Mouse (Mus musculus) heart, embryonic 14.5 days (tissue): ENCODE measurements at regions not wholly inside any gene's neighbourhood (a gene's known extent, or its start where the extent isn't known, plus 50 kb on each side); places are given as distances from the start of the nearest gene placed in this dataset.

Experiments
- ATAC-seq: fragments of 200-750 bp; cut with Nextera tagmentation; 2 replicates; pipeline ENCODE4 v1.8.0; 2017; ENCODE audit warnings: low read depth, moderate TSS enrichment; ENCODE audit not compliant: insufficient number of reproducible peaks, insufficient read depth, low FRiP score
- H3K27ac ChIP-seq, 2 experiments: fragments of 200-500 bp in 1 of 2; fragments of 300-500 bp in 1 of 2; sonication (generic) in 1 of 2; replicated peaks in 1 of 2; 2 replicates each; pipeline ENCODE4 v1.5.1; 2012 to 2014; ENCODE audit warnings: low read depth in 2 of 2, low read length in 2 of 2, control low read depth in 1 of 2, mild to moderate bottlenecking in 1 of 2, mixed read lengths in 1 of 2; ENCODE audit not compliant: control insufficient read depth in 1 of 2, insufficient read depth in 1 of 2
- H3K27me3 ChIP-seq: fragments of 300-500 bp; sonication (generic); 2 replicates; pipeline ENCODE4 v1.6.1; 2014; ENCODE audit warnings: mild to moderate bottlenecking, low read length, control low read depth; ENCODE audit not compliant: control insufficient read depth, insufficient read depth
- H3K36me3 ChIP-seq: fragments of 300-500 bp; sonication (generic); 2 replicates; pipeline ENCODE4 v1.6.1; 2014; ENCODE audit warnings: mild to moderate bottlenecking, control low read depth, low read length, mixed read lengths; ENCODE audit not compliant: control insufficient read depth, insufficient read depth
- H3K4me1 ChIP-seq, 2 experiments: fragments of 200-500 bp in 1 of 2; fragments of 300-500 bp in 1 of 2; sonication (generic) in 1 of 2; 2 replicates each; pipeline ENCODE4 v1.6.1; 2012 to 2014; ENCODE audit warnings: low read length in 2 of 2, control low read depth in 1 of 2, mixed read lengths in 1 of 2; ENCODE audit not compliant: control insufficient read depth in 2 of 2, insufficient read depth in 2 of 2
- H3K4me2 ChIP-seq: fragments of 300-500 bp; sonication (generic); 2 replicates; pipeline ENCODE4 v1.6.1; 2014; ENCODE audit warnings: mild to moderate bottlenecking, low read length
- H3K4me3 ChIP-seq, 2 experiments: fragments of 200-500 bp in 1 of 2; fragments of 300-500 bp in 1 of 2; sonication (generic) in 1 of 2; 2 replicates each; pipeline ENCODE4 v1.5.1; 2012 to 2014; ENCODE audit warnings: low read length in 2 of 2, mild to moderate bottlenecking in 2 of 2, control low read depth in 1 of 2, low read depth in 1 of 2, moderate library complexity in 1 of 2; ENCODE audit not compliant: control insufficient read depth in 1 of 2, insufficient read depth in 1 of 2
- H3K9ac ChIP-seq: fragments of 300-500 bp; sonication (generic); 2 replicates; pipeline ENCODE4 v1.6.1; 2014; ENCODE audit warnings: mild to moderate bottlenecking, low read length
- H3K9me3 ChIP-seq: fragments of 300-500 bp; sonication (generic); 2 replicates; pipeline ENCODE4 v1.6.1; 2016; ENCODE audit warnings: low read length, control low read depth; ENCODE audit not compliant: control insufficient read depth
- WGBS: fragments of 180-500 bp; shearing (Covaris S2); extraction: QIAGEN DNeasy Blood & Tissue Kit; methylation state at CpG from one replicate; pipeline ENCODE4 v1.1.7; 2014; 5-methylcytosine and 5-hydroxymethylcytosine counted together

GRCm38 (mm10) chr3:35068586-35068985, 418.4 kb downstream of the Sox2 start:
- 77% methylated on average over 8 of the region's 8 CpGs for WGBS
- ATAC-seq = no peak
- Histone ChIP-seq H3K4me1 (no peaks in the 10 kb centered on the region), H3K36me3 (no peaks in the 10 kb centered on the region), H3K9ac (no peak overlapping the region), H3K4me2 (no peak overlapping the region), H3K9me3 (no peaks in the 10 kb centered on the region), H3K27ac (no peak overlapping the region), H3K4me3 (no peak overlapping the region), H3K27me3 (no peaks in the 10 kb centered on the region)

- Histone ChIP-seq H3K27me3 (no peaks in the 10 kb centered on the region), H3K4me1 (no peaks in the 10 kb centered on the region), H3K4me3 (no peak overlapping the region), H3K27ac (no peak overlapping the region), H3K36me3 (no peaks in the 10 kb centered on the region), H3K9ac (no peak overlapping the region), H3K4me2 (no peak overlapping the region), H3K9me3 (no peaks in the 10 kb centered on the region)
- ATAC-seq = no peak
- 74% methylated on average over 2 of the region's 2 CpGs for WGBS
These were observed 420.8 kb downstream of the Sox2 start for GRCm38 (mm10) chr3:35071046-35071445.

DNA sequence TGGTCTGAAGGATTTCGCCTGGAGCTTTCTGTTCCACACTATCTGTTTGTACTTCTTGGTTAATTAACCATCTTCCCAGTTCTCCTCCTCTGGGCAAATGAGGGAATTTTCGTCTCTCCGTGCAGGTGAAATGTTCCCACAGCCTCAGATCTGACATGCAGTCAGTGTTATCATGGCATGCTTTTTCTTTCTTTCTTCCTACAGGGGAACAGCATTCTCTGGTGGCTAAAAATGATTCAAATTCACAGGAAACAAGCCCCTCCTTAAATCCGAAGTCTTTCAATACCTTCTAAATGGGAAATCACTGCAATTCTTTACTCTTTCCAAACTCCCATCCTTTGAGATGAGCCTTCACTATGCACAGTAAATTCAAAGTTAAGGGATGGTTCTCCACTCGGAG, 429.7 kb downstream of the Sox2 start:
- H3K27me3 ChIP-seq = no peaks in the 10 kb centered on the region
- WGBS = 70% methylated on average over 5 of the region's 5 CpGs
- ATAC-seq = no peak
- H3K9me3 ChIP-seq = no peaks in the 10 kb centered on the region
- no peak overlapping the region for H3K4me3 ChIP-seq
- peaks cover 6 to 13% of the 10 kb centered on the region in 2 experiments for H3K4me1 ChIP-seq
- no peak overlapping the region for H3K27ac ChIP-seq
- H3K4me2 ChIP-seq = no peak overlapping the region
- H3K36me3 ChIP-seq = no peaks in the 10 kb centered on the region
- H3K9ac ChIP-seq = no peak overlapping the region

GRCm38 (mm10) chr3:35084091-35084867, 434.1 kb downstream of the Sox2 start:
- no peaks in the 10 kb centered on the region for H3K27me3 ChIP-seq
- no peaks in the 10 kb centered on the region for H3K9me3 ChIP-seq
- WGBS = 48% methylated on average over 11 of the region's 11 CpGs
- peak overlapping the region; percentile 42; the same call in 1 of the 2 replicates for H3K9ac ChIP-seq
- peak; percentile 91 for ATAC-seq
- H3K4me2 ChIP-seq = peak overlapping the region; percentile 27
- H3K36me3 ChIP-seq = no peaks in the 10 kb centered on the region
- no peak overlapping the region for H3K4me3 ChIP-seq
- H3K27ac ChIP-seq = peak overlapping the region; percentile 73 to 77
- peaks cover 6 to 13% of the 10 kb centered on the region in 2 experiments for H3K4me1 ChIP-seq

GRCm38 (mm10) chr3:35088241-35089080, 438.3 kb downstream of the Sox2 start:
- Histone ChIP-seq H3K4me1 (peaks cover 6 to 13% of the 10 kb centered on the region in 2 experiments; a peak in 3 of 4 replicates), H3K4me3 (no peak overlapping the region), H3K36me3 (no peaks in the 10 kb centered on the region), H3K9ac (no peak overlapping the region), H3K27me3 (no peaks in the 10 kb centered on the region), H3K9me3 (no peaks in the 10 kb centered on the region), H3K27ac (no peak overlapping the region), H3K4me2 (no peak overlapping the region)
- no peak for ATAC-seq
- 79% methylated on average over 19 of the region's 19 CpGs for WGBS

DNA sequence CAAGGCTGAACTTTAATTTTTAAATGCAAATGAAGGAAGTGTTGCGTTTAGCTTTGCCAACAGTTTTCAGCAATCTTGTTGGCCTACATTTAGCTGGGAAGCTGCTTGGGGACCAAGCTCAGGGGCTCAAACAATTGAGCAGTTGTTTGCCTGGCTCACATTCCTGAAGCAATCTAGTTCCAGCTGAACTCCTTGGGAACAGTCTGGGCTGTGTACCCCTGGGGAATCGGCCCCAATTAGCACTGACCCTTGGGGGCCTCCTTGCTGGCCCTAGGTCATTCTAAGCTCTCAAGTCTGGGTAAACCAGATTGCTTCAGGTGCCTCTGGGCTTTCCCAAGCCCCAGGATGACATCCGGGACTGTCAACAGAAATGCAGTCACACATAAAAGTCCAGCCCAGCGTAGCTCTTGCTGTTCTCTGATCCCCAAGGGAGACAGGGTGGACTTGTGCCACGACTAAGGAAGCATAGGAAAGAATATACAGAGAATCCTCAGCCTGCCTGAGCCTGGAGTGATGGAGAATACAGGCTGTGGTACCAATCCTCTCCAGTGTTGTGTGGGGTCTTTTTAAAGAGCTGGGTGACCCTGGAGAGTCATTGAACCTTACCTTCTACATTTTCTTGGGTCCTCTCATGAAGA, 440.4 kb downstream of the Sox2 start:
- 60% methylated on average over 5 of the region's 5 CpGs for WGBS
- Histone ChIP-seq H3K27me3 (no peaks in the 10 kb centered on the region), H3K4me2 (no peak overlapping the region), H3K36me3 (no peaks in the 10 kb centered on the region), H3K4me3 (no peak overlapping the region), H3K4me1 (no peaks in the 10 kb centered on the region), H3K27ac (no peak overlapping the region), H3K9ac (no peak overlapping the region), H3K9me3 (no peaks in the 10 kb centered on the region)
- ATAC-seq = no peak

DNA sequence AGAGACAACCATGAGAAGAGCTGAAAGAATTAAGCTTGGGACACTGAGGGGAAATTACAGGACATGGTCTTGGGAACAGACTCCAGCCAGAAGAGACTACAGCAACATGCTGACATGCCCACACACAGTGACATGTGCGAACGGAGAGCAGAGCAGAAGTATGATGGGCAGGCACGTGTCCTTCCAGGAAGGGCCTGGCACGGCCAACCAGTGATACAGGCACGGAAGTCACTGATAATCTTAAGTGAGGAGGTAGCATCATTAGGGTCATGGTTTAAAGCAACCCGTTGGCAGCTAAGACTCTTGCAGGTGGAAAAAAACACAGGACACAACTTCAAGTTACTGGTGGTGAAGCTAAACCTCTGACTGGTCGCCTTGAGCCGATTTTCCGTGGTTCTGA, 442.8 kb downstream of the Sox2 start:
- H3K4me3 ChIP-seq = no peak overlapping the region
- H3K27ac ChIP-seq = no peak overlapping the region
- no peaks in the 10 kb centered on the region for H3K9me3 ChIP-seq
- WGBS = 58% methylated on average over 9 of the region's 9 CpGs
- no peak for ATAC-seq
- no peaks in the 10 kb centered on the region for H3K4me1 ChIP-seq
- no peak overlapping the region for H3K4me2 ChIP-seq
- no peaks in the 10 kb centered on the region for H3K27me3 ChIP-seq
- H3K9ac ChIP-seq = no peak overlapping the region
- H3K36me3 ChIP-seq = no peaks in the 10 kb centered on the region
